Mouse (Mus musculus) adrenal gland, adult (tissue): ENCODE data around the gene Ascl4.

Experiments
- DNase-seq, 2 experiments: peaks; one replicate each; pipeline ENCODE4 v3.0.0; 2022 to 2023; ENCODE audit warnings: low spot score in 1 of 2; ENCODE audit not compliant: inconsistent age in 2 of 2

Ascl4 gene

GRCm38 (mm10) chr10:85927676-85928445, at the start of gene Ascl4:
TSS of gene Ascl4 (plus strand) at chr10:85927681.
- peak; percentile 16 to 77 for DNase-seq

GRCm38 (mm10) chr10:85879886-85880486, 47.5 kb upstream of the Ascl4 start:
- DNase-seq: no peak

- DNase-seq: peak; percentile 98
Observed at GRCm38 (mm10) chr10:85916498-85917309, 10.8 kb upstream of the Ascl4 start, which contains the start of gene Prdm4. TSS of gene Prdm4 (minus strand) at chr10:85917142.

- DNase-seq: peak; percentile 61 to 85
Observed at GRCm38 (mm10) chr10:85928499-85929207, 1.2 kb downstream of the Ascl4 start.

GRCm38 (mm10) chr10:85929208-85929591, 1.7 kb downstream of the Ascl4 start:
- no peak for DNase-seq

GRCm38 (mm10) chr10:85929962-85930361, 2.5 kb downstream of the Ascl4 start:
- no peak for DNase-seq

GRCm38 (mm10) chr10:85936280-85936965, 8.9 kb downstream of the Ascl4 start:
- no peak for DNase-seq

GRCm38 (mm10) chr10:85948483-85949196, 21.2 kb downstream of the Ascl4 start:
- DNase-seq: no peak

GRCm38 (mm10) chr10:85951765-85952443, 24.4 kb downstream of the Ascl4 start:
- DNase-seq: no peak

GRCm38 (mm10) chr10:85953401-85953800, 25.9 kb downstream of the Ascl4 start:
- DNase-seq: peak in 1 of 2 experiments; percentile 59

GRCm38 (mm10) chr10:85954429-85954828, 26.9 kb downstream of the Ascl4 start:
- no peak for DNase-seq

- DNase-seq: no peak
Observed at GRCm38 (mm10) chr10:85956871-85957419, 29.5 kb downstream of the Ascl4 start.

- peak; percentile 96 to 99 for DNase-seq
Observed at GRCm38 (mm10) chr10:85957464-85957950, 30.0 kb downstream of the Ascl4 start, which contains the start of gene Rtcb. TSS of gene Rtcb (minus strand) at chr10:85957823.

- no peak for DNase-seq
Observed at GRCm38 (mm10) chr10:85962897-85963296, 35.4 kb downstream of the Ascl4 start.

- no peak for DNase-seq
Observed at GRCm38 (mm10) chr10:85964316-85964715, 36.8 kb downstream of the Ascl4 start.

GRCm38 (mm10) chr10:85966476-85966875, 39.0 kb downstream of the Ascl4 start:
- no peak for DNase-seq

GRCm38 (mm10) chr10:85967411-85968156, 40.1 kb downstream of the Ascl4 start:
- no peak for DNase-seq

- DNase-seq: peak; percentile 76 to 95
Observed at GRCm38 (mm10) chr10:85968157-85968634, 40.7 kb downstream of the Ascl4 start.
